Mouse (Mus musculus) CH12.LX (cell line): ENCODE measurements around the gene Adam10.

ENCODE experiments used
- CHD2 ChIP-seq: IDR thresholded peaks from 2 replicates; pipeline ENCODE4 v1.6.1; 2011; ENCODE audit warnings: low read length, improper control_type of control experiment
- CTCF ChIP-seq, 2 experiments: IDR thresholded peaks in 1 of 2; conservative IDR thresholded peaks in 1 of 2; 2 replicates each; pipeline ENCODE4 v1.5.1; 2011 to 2012; ENCODE audit warnings: low read depth in 2 of 2, low read length in 2 of 2, improper control_type of control experiment in 1 of 2, inconsistent platforms in 1 of 2, mild to moderate bottlenecking in 1 of 2, moderate library complexity in 1 of 2
- EP300 ChIP-seq: IDR thresholded peaks from 2 replicates; pipeline ENCODE4 v1.6.1; 2011; ENCODE audit warnings: low read length, improper control_type of control experiment
- HCFC1 ChIP-seq: IDR thresholded peaks from 2 replicates; pipeline ENCODE4 v1.6.1; 2012; ENCODE audit warnings: low read depth, mild to moderate bottlenecking, inconsistent platforms, low read length, improper control_type of control experiment
- MAFK ChIP-seq: IDR thresholded peaks from 2 replicates; pipeline ENCODE4 v1.6.1; 2011; ENCODE audit warnings: low read length, improper control_type of control experiment; ENCODE audit not compliant: insufficient replicate concordance
- MAX ChIP-seq: IDR thresholded peaks from 2 replicates; pipeline ENCODE4 v1.6.1; 2011; ENCODE audit warnings: low read length, improper control_type of control experiment
- MXI1 ChIP-seq: IDR thresholded peaks from 2 replicates; pipeline ENCODE4 v1.6.1; 2011; ENCODE audit warnings: mild to moderate bottlenecking, low read depth, low read length, improper control_type of control experiment
- MYC ChIP-seq: IDR thresholded peaks from 2 replicates; pipeline ENCODE4 v1.6.1; 2011; ENCODE audit warnings: low read depth, mild to moderate bottlenecking, improper control_type of control experiment, low read length
- POLR2A ChIP-seq: IDR thresholded peaks from 2 replicates; pipeline ENCODE4 v1.6.1; 2011; ENCODE audit warnings: low read depth, mild to moderate bottlenecking, improper control_type of control experiment, low read length
- POLR2AphosphoS2 ChIP-seq: IDR thresholded peaks from 2 replicates; pipeline ENCODE4 v1.6.1; 2011; ENCODE audit warnings: low read depth, low read length, improper control_type of control experiment
- RCOR1 ChIP-seq: conservative IDR thresholded peaks from 2 replicates; pipeline ENCODE4 v1.6.1; 2012; ENCODE audit warnings: low read depth, mild to moderate bottlenecking, inconsistent platforms, low read length, improper control_type of control experiment
- SMC3 ChIP-seq: IDR thresholded peaks from 2 replicates; pipeline ENCODE4 v1.6.1; 2011; ENCODE audit warnings: low read depth, low read length, improper control_type of control experiment
- UBTF ChIP-seq: IDR thresholded peaks from 2 replicates; pipeline ENCODE4 v1.6.1; 2012; ENCODE audit warnings: low read depth, mild to moderate bottlenecking, inconsistent platforms, low read length, improper control_type of control experiment, moderate library complexity
- ZC3H11A ChIP-seq: IDR thresholded peaks from 2 replicates; pipeline ENCODE4 v1.6.1; 2012; ENCODE audit warnings: low read depth, mild to moderate bottlenecking, inconsistent platforms, low read length, improper control_type of control experiment

GRCm38 (mm10) chr9:70650260-70650659 is 28.5 kb upstream of the Adam10 start:
- TF ChIP-seq UBTF = no peak
- no peak for TF ChIP-seq CTCF (conservative IDR thresholded peaks at IDR 0.05 in 1 of 2, IDR thresholded peaks at IDR 0.05 in 1 of 2; ENCODE audit: low read depth in 2 of 2, low read length in 2 of 2)
- peak; percentile 75 for TF ChIP-seq EP300
- no peak for TF ChIP-seq ZC3H11A
- TF ChIP-seq CHD2 = no peak
- no peak for TF ChIP-seq MAX
- TF ChIP-seq RCOR1 = no peak
- no peak for TF ChIP-seq SMC3
- no peak for TF ChIP-seq HCFC1
- no peak for TF ChIP-seq POLR2A
- no peak for TF ChIP-seq MXI1
- no peak for TF ChIP-seq MYC
- TF ChIP-seq MAFK = no peak
- TF ChIP-seq POLR2AphosphoS2 = no peak
